Mouse (Mus musculus): ENCODE measurements around the gene Sh2d5.

DNA sequence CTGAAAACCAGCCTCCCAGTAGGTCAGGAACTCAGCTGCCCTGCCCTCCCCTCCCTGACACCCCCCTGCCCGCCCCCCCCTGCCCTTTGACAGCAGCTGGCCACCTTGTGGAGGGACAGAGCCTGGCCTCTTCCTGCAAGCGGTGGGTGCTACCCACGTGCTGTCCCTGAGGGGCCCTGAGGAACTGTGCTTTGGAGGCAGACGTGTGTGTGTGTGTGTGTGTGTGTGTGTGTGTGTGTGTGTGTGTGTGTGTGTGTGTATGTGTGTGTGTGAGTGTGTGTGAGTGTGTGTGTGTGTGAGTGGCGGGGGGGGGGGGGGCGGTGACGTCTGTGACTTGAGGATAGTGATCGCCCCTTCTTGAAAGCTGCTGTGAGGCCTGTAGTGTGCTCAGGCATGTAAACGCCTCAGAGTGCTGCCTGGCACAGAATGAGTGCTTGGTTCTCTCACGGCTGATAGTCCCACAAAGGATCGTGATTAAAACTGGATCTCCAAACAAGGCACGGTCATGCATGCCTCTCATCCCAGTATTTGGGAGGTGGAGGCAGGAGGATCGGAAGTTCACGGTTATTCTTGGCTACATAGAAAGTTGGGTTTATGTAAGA lies 43.8 kb downstream of the Sh2d5 start:
- TF ChIP-seq POLR2A (IDR thresholded peaks at IDR 0.05; ENCODE audit: borderline replicate concordance, low read depth, low read length) (no peak), CTCF (IDR thresholded peaks at IDR 0.05; ENCODE audit: low read depth, low read length) (no peak)
